ENCODE assay signal across 8 mouse cellular contexts in the genomic region with DNA sequence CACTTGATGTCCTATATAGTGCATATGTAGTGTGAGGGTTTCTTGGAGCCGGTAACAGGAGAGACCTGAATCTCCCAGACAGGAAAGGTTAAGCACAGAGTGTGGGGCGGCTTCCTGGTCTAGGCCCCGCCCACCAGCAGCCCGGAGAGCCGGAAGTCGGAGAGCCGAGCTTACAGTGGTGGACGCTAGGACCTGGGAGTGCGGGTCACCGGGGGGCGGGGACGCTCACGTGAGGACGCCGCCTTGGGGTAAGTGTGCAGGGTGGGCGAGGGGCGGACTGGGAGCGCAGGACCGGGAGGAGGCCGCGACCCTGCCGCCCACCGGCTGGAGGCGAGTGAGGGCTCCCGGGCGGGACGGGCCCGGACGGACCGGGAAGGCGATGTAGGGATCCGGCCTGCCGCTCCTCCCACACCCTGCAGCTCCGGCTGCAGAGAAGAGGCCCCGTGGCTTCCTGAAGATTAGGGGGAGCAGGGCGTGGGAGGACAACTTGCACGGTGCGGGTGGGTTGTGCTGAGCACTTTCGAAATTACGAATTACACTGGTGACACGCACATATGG. TPM values are rescaled to one million over a fixed set of nuclear protein-coding genes. Genes with fewer than 3 reads are reported as not detected.
DNase-seq lines count a peak whose midpoint lies in the region; ATAC-seq and TF ChIP-seq lines count a peak whose summit lies in the region.

A gene (plus strand): TSS at position 144 of the 558 bp plus-strand sequence.

- ATAC-seq in forebrain, embryonic 15.5 days (replicated peaks), result peak; percentile 97
- peak; percentile 98 for ATAC-seq in lung, embryonic 14.5 days (ENCODE audit: insufficient read depth)

- peaks cover 28% of the 10 kb centered on the region for H3K36me3 ChIP-seq in forebrain, embryonic 15.5 days
- peaks cover 28% of the 10 kb centered on the region for H3K36me3 ChIP-seq in lung, embryonic 14.5 days (ENCODE audit: insufficient read depth)
- H3K36me3 ChIP-seq in thymus, adult 2 months (ENCODE audit: control insufficient read depth, insufficient read depth, low read length), result peaks cover 25% of the 10 kb centered on the region

- peak; percentile 76 for TF ChIP-seq POLR2A in olfactory bulb, adult 2 months (IDR thresholded peaks at IDR 0.05; ENCODE audit: insufficient read depth, low read depth, low read length)
- peak; percentile 50; the same call in 1 of the 2 replicates for TF ChIP-seq POLR2A in thymus, adult 2 months (IDR thresholded peaks at IDR 0.05; ENCODE audit: control insufficient read depth, extremely low read depth, insufficient read depth, low read length, poor library complexity)

- intact Hi-C loops in heart, postnatal 25 days (cut with DNase I), result no loop called here

- peak; percentile 91 for DNase-seq in ES-CJ7 (ENCODE audit: low read depth, low spot score)
- peak; percentile 80 for DNase-seq in cerebellum, adult 11 months
- peak; percentile 80 for DNase-seq in heart, postnatal 25 days (ENCODE audit: low spot score)
- peak; percentile 82 to 91 for DNase-seq in layer of hippocampus, adult 2 months (ENCODE audit: low spot score in 2 of 2)
- DNase-seq in lung, embryonic 14.5 days, result peak; percentile 96
- DNase-seq in thymus, adult 2 months, result peak; percentile 86

- H3K9me3 ChIP-seq in forebrain, embryonic 15.5 days, result no peaks in the 10 kb centered on the region
- no peaks in the 10 kb centered on the region for H3K9me3 ChIP-seq in lung, embryonic 14.5 days (ENCODE audit: low read depth, low read length)

- peak within 1 kb of the TSS; percentile 62 for H3K9ac ChIP-seq in forebrain, embryonic 15.5 days (replicated peaks)
- H3K9ac ChIP-seq in lung, embryonic 14.5 days, result peak within 1 kb of the TSS; percentile 72

- TF ChIP-seq CTCF in layer of hippocampus, adult 2 months (conservative IDR thresholded peaks at IDR 0.05), result peak; percentile 32; the same call in 1 of the 2 replicates
- TF ChIP-seq CTCF in lung, embryonic 14.5 days (IDR thresholded peaks at IDR 0.05; ENCODE audit: low read depth), result peak; percentile 16; the same call in 1 of the 2 replicates
- TF ChIP-seq CTCF in olfactory bulb, adult 2 months (IDR thresholded peaks at IDR 0.05; ENCODE audit: insufficient read depth, low read depth, low read length), result no peak
- TF ChIP-seq CTCF in thymus, adult 2 months (IDR thresholded peaks at IDR 0.05; ENCODE audit: borderline replicate concordance, control insufficient read depth, extremely low read depth, insufficient read depth, low read length, poor library complexity), result 0 out of 2 replicates have a peak, but pooled peaks have one; percentile 37

- H3K27me3 ChIP-seq in forebrain, embryonic 15.5 days, result no peaks in the 10 kb centered on the region
- no peaks in the 10 kb centered on the region for H3K27me3 ChIP-seq in lung, embryonic 14.5 days (ENCODE audit: insufficient read depth, low read length)
- no peaks in the 10 kb centered on the region for H3K27me3 ChIP-seq in thymus, adult 2 months (ENCODE audit: control insufficient read depth, insufficient read depth, low read length)

- peak within 1 kb of the TSS; percentile 56 for H3K27ac ChIP-seq in forebrain, embryonic 15.5 days (replicated peaks)
- H3K27ac ChIP-seq in layer of hippocampus, adult 2 months, result peak within 1 kb of the TSS; percentile 93
- peak within 1 kb of the TSS; percentile 54; the same call in 1 of the 2 replicates for H3K27ac ChIP-seq in lung, embryonic 14.5 days (ENCODE audit: low read depth)
- peak within 1 kb of the TSS; percentile 56; the same call in 1 of the 2 replicates for H3K27ac ChIP-seq in olfactory bulb, adult 2 months (ENCODE audit: insufficient read depth, low read depth, low read length)
- H3K27ac ChIP-seq in thymus, adult 2 months (ENCODE audit: control insufficient read depth, insufficient read depth, low read length), result peak within 1 kb of the TSS; percentile 82

- peak within 1 kb of the TSS; percentile 56 for H3K4me2 ChIP-seq in forebrain, embryonic 15.5 days (replicated peaks)
- peak within 1 kb of the TSS; percentile 76 for H3K4me2 ChIP-seq in lung, embryonic 14.5 days

- WGBS in forebrain, embryonic 15.5 days, result under 1% methylated on average over 41 of the region's 41 CpGs
- WGBS in lung, embryonic 14.5 days, result 0% methylated on average over 32 of the region's 41 CpGs
- WGBS in olfactory bulb, adult 2 months, result under 1% methylated on average over 39 of the region's 41 CpGs
- under 1% methylated on average over 41 of the region's 41 CpGs for WGBS in thymus, adult 2 months

- peaks cover 18% of the 10 kb centered on the region for H3K4me1 ChIP-seq in forebrain, embryonic 15.5 days
- peaks cover 5% of the 10 kb centered on the region; the same call in 1 of the 2 replicates for H3K4me1 ChIP-seq in lung, embryonic 14.5 days (ENCODE audit: insufficient read depth)
- H3K4me1 ChIP-seq in olfactory bulb, adult 2 months (ENCODE audit: control insufficient read depth, insufficient read depth, low read length), result peaks cover 14% of the 10 kb centered on the region
- peaks cover 19% of the 10 kb centered on the region for H3K4me1 ChIP-seq in thymus, adult 2 months (replicated peaks; ENCODE audit: control insufficient read depth, insufficient read depth, low read length)

- peak within 1 kb of the TSS; percentile 69 for H3K4me3 ChIP-seq in forebrain, embryonic 15.5 days
- peak within 1 kb of the TSS; percentile 86 for H3K4me3 ChIP-seq in layer of hippocampus, adult 2 months
- H3K4me3 ChIP-seq in lung, embryonic 14.5 days (ENCODE audit: low read depth, low read length), result peak within 1 kb of the TSS; percentile 77
- H3K4me3 ChIP-seq in olfactory bulb, adult 2 months (ENCODE audit: insufficient read depth, low read depth, low read length), result peak within 1 kb of the TSS; percentile 68
- H3K4me3 ChIP-seq in thymus, adult 2 months (ENCODE audit: control insufficient read depth, insufficient read depth, low read length), result peak within 1 kb of the TSS; percentile 84

RNA-seq across cellular contexts. Expression of the gene that starts here (rescaled TPM):
- polyA plus RNA-seq in forebrain, embryonic 15.5 days (2015; fragmentation: Nextera tagmentation; extraction: Ambion mirVana), result 43.6 and 48.5 TPM in 2 replicates
- total RNA-seq in heart, postnatal 25 days (2021), result 10 to 100 TPM; 21.0 to 21.8 TPM
- 10 to 100 TPM; 44.2 to 48.1 TPM for total RNA-seq in layer of hippocampus, adult 2 months (2021)
- 31.5 and 33.4 TPM in 2 replicates for polyA plus RNA-seq in lung, embryonic 14.5 days (2014; fragmentation: Nextera tagmentation; extraction: Ambion mirVana)
- not detected in 2 replicates for polyA plus RNA-seq in olfactory bulb, adult 2 months (2012; ENCODE audit: insufficient read depth, insufficient read length, low replicate concordance, missing spikeins)
- polyA plus RNA-seq in thymus, adult 2 months (2012; rRNA removed), result 95.9 and 99.5 TPM in 2 replicates

Comparison
In these comparisons a context has a peak if more than half of its experiments do, and no peak if none do; other contexts are left out.
1. Peak in every context shown above with its lines: DNase-seq, ATAC-seq, H3K4me3 ChIP-seq and H3K27ac ChIP-seq.